Mouse (Mus musculus): ENCODE measurements around the gene Ctdsp1.
A peak's percentile ranks its signal among the peaks of the same experiment; 100 is the strongest.

The Ctdsp1 gene

DNA sequence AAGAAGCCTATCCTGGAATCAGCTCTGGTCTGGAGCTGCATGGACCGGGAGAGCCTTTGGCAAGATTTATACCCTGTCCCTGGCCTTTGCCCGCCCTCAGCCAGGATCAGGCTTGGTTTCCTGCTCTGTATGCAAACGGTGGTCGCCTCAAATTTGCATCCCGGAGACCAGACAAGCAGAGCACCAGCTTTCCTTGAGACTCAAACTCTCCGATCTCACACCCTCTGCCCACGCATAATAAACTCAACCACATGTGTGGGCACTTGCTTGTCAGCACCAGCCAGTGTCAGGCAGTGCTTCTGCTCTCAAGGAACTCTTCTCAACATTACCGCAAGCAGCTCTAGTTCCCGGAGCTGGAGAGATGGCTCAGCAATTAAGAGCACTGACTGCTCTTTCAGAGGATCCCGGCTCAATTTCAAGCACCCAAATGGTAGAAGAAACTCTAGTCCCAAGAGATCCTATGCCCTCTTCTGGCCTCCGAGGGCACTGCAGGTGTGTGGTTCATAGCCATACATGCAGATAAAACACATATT, 6.7 kb downstream of the Ctdsp1 start:
- peak; percentile 86 for DNase-seq

DNA sequence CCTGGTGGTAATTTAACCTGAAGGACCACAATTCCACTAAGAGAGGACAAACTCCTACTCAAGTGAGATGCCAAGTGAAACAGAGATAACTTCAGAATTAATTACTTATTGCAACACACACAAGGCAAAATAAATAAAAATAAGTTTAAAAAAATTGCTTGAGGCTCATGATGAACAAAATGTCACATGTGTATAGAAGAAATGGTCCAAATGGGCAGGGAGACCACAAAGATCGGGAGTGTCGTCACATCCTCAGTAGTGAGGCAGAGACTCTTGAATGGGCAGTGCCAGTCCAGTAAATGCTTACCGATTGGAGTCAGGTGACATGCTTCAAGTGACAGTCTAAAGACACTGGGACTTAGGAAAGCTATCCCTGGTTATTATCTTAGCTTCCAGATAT, 9.2 kb downstream of the Ctdsp1 start:
- no peak for DNase-seq

DNA sequence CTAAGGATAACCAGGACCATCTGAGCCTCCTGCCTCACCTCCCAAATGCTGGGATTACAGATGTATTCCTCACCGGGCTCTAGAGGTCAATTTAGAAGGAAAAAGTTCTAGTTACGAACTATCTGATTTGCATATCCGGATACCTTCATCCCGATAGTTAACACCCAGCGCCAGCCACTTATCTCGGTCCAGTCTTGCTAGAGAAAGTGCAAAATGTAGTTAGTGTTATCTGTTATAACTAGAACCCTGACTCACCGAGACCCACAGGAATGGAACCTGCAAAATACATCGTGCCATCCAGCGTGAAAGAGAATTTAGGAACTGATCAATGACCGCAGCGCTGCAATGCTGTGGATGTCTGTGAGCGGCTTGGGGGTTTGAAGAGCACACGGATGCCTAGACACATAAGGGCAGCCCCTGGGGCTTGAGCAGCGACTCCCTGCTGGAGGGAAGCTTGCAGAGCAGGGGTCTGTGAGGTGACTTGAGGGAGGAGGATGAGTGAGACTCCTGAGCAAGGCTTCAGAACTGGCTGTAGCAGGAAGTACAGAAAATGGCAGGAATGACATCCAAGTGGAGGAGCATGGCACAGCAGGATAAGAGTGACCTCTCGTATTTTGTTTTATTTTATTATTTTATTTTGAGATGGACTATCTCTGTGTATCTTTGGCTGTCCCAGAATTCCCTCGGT, 9.8 kb downstream of the Ctdsp1 start:
- no peak for DNase-seq

DNA sequence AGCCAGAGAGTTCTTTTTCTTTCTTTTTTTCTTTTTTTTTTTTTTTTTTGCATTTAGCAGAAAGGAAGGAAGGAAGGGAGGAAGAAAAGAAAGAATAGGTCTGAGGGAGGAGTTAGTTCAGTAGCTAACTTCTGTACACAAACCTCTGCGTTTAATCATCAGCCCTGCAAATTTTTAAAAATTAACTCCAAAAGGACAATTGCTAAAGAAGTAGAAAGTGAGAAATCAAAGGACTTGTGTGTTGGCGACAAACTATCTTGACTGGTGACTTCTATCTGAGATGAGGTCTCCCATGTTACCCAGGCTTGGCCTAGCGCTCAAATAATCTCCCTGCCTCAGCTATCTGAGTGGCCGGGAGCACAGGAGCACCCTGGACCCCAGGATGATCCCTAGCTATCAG, 12.9 kb downstream of the Ctdsp1 start:
- DNase-seq, result peak; percentile 61

DNA sequence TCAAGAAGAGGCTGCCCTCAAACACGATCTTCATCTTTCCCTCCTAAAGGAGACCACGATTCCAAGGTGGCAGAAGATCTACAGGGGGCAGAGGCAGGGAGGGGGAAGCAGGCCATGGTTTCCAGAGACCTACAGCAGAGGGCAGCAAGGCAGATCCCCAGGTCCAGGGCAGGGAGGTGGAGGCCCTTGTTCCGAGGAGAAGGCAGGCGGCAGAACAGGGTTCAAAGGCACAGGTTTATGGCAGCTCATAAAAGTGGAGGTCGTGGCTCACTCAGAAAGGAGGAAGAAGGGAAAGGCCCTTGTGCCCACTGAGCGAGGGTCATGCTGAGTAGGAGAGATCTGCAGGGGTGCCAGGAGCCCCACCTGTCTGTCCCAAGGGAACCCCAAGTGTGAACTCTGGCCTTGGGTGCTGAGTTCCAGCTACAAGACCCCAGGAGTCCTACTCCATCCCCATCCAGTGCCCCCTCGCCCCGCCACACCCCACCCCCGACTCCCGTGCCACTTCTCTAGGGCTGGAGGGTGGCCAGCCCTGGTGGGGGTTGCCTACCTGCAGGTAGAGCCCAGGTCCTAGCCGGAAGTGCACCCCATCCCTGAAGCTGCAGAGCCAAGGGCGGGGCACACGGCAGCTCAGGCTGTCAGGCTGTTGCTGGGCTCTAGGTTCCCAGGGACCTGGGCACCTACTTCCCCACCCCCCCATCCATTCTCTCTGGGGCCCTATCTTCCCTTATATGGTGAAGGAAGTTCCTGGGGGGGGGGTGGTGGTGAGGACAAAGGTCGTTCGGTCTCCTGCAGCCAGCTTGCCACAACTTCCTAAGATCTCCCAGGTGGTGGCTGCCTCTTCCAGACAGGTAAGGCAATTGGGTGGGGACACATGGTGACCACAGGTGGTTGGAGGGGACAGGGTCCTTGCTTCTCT, 17.5 kb downstream of the Ctdsp1 start, which contains the start of gene Vil1:
Vil1 (plus strand) TSS at position 788 of the 916 bp plus-strand sequence.
- DNase-seq, result peak; percentile 71

DNA sequence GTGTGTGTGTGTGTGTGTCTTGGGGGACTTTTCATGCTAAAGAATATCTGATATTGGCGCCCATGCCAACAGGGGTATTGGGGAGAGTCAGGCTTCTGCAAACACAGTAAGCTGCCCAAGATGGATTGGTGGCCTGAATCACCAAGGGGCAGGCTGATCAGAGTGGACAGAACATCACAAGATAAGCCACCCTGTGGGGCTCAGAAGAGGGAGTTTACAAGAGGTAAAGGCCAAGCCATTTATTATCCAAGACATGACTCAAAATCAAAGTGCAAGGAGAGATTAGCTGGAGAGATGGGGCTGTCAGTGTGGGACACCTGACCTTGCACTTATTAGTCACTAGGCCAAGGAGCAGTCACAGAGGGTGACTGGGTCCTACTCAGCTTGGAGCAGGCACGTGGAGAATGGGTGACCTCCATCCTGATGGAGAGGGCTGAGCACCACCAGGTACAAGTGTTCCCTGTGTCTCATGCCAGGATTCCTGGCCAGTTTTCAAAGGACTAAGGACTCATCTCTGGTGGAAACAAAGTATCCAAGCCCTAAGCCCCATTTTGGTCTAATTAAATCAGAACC, 20.5 kb downstream of the Ctdsp1 start:
- DNase-seq, result no peak

DNA sequence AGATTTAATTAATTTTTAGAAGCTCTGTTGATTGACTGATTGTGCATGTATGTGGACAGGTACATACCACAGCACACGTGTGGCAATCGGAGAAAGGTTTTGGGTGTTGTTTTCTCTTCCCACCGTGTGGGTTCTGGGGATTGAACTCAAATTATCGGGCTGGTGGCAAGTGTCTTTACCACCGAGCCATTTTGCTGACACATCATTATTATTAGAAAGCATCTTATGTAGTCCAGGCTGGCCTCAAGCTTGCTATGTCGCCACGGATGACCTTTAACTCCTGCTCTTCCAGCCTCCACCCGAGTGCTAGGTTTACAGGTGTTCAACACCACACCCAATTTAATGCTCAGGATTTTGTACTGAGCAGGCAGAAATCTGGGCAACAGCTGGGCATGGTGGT, 21.4 kb downstream of the Ctdsp1 start:
- no peak for DNase-seq

DNA sequence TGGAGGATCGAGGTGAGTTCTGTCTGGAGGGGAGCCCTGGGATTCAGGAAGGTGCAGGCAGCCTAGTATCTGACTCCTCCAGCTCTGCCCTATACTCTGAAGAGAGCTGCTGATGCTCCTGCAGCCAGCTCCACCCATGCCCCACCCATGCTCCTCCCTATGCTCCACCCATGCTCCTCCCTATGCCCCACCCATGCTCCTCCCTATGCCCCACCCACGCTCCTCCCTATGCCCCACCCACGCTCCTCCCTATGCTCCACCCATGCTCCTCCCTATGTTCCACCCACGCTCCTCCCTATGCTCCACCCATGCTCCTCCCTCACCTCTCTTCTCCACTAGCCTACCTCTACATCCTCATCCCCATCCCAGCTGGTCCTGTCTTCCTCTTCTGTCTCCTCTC, 23.8 kb downstream of the Ctdsp1 start:
- peak; percentile 77 for DNase-seq

DNA sequence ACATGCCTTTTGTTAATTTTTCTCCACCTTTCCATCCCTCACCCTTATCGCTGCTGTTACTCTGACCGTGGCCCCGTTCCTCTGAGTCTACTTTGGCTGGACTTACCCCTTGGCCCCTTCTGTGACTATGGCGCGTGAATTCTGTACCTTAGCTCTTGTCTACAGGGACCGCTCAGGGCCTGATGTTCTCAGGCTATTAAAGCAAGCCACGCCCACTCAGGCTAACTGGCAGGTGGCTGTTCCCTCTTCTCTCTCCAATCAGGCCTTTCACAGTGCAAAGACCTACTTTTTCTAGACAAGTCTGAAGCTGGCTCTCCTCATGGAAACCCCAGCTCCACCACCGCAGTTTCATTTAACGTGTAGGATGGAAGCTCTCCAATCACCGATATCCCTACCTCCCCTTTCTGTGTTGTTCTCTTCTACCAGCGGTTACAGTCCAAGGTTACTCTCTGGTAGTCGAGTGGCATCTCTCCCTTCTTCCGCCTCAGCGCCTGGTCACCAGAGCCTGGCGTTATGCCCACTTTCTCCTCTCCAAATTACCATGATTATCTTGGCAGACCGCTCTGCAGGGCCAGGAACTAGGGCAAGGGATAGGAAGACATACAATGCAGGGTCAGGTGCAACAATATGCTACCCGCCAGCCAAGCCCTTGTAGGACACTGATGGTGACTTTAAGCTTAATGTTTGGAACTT, 27.6 kb downstream of the Ctdsp1 start:
- DNase-seq, result peak; percentile 33

DNA sequence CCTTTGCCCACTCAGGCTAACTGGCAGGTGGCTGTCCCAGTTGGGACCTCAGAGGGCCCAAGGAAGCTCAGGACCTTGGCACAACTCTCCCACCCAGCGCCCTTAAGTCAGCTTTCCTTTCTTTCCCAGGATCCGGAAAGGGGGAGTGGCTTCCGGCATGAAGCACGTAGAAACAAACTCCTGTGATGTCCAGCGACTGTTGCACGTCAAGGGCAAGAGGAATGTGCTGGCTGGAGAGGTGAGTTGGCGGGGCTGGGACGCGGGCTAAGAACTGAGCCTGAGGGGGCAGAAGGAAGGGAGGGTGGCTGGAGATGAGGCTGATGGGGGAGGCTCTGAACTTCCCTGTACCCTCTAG, 28.1 kb downstream of the Ctdsp1 start:
- DNase-seq, result no peak

DNA sequence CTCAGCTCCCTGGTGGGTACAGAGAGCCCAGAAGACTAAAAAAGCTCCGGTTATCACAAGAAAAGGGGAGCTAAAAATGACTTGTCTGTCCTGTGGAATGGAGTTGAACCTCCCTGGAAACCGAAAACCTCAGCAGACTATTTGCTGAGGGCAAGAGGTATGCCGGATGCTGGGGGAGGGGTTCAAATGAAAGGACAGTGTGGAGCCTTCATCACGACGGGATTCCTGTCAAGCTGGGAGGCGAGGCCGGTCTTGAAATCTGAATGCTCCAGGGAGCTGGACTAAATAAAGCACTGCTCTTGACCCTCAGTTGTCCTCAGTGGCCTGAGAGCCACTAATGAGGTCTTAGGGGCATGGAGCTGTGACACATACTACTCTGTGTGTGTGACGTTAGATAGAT, 31.8 kb downstream of the Ctdsp1 start:
- DNase-seq, result no peak

DNA sequence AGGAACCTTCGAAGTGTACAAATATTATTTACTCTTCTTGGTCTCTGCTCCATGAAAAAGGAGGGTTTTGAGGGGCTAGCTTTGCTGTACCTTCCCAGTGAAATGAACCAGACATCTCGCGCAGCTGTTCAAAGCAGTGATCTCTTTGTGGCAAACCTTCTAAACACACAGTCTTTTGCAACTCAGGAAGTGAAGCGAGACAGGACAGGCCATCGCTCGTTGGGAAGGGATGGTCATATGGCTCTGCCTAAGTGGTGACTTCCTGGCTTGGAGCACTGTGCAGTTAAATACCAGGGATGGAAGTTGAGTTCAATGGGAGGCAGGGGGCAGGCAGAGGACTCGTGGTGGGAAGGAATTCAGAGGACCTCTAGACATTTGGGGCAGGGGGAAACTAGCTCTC, 34.5 kb downstream of the Ctdsp1 start:
- DNase-seq, result no peak

DNA sequence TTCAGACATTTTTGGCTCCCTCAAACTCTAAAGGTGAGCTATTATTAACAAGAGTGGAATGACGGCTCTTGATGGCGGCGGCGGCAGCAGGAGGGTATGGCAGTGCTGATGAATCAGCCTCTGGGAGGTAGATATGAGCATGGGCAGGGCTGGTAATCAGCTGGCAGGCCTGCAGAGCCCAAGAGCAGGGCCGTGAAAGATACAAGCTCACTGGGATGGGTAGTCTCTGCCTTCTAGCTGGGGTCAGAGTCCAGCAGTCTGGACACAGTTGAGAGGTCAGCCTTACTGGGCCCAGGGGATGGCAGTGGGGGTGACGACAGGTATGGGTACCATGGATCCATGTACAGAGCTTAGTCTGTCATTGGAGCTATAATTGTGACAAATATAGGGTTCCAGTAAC, 41.9 kb downstream of the Ctdsp1 start:
- DNase-seq, result peak; percentile 56

DNA sequence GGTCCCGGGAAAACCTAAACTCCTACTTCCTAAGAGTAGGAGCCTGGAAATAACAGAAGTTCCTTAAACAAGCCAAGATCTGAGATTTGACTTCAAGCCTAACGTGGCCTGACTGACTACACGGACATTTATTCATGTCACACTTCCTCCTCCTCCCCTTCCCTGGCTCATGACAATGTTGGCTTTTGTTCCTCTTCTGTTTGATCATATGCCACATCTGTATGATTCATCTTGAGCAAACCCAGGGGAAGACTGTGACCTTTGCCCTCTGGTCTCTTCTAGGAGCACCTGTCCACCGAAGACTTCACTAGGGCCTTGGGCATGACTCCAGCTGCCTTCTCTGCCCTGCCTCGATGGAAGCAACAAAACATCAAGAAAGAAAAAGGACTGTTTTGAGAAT, 43.3 kb downstream of the Ctdsp1 start:
- DNase-seq, result peak; percentile 45

DNA sequence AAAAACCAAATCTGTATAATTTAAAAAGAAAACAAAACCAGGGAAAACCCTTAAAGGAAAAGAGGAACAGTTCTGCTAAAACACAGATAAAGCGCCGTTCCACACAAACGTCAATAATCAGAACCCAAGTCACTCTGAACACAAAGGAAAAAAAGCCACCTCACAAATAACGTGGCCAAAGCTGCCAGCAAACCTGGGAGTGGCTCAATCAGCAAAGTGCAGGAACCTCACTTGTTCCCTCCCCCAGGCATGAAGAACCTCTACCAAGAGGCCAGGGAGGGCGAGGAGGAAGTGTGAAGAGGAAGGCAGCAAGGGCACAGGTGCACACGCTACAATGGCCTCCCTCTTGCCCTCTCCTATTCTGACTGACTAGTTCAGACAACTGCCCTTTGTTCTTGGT, 44.3 kb downstream of the Ctdsp1 start:
- no peak for DNase-seq

DNA sequence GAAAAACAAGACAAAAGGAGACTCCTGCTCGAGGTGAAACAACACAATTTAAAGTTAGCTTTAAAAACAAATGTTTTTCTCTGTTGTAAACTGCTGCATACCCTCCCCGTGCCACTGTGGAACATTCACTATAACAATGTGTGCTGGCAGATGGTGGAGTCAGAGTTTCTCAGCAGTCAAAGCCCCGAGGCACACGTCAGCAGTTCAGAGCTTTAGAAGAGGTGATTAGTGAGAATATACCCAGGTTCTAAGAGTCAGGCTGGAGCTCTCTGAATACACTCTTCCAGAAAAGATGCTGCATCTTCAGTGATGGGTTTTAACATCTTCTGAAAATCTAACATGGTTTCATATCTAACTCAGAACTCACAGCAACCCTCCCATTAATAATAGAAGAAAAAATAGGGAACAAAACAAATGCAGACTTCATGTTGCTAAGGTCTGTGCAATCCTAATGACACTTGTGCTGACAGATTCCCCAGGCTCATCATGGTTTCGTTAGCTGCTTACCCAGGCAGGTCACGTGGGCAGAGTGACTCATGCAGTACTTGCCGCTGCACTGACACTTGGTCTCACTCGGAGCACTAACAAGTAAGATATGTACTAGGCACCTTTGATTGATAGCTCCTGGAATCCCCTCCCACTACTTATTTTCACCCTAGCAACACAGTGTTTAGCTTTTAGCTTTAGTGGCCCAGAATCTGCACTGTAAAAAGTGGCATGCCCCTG, 46.6 kb downstream of the Ctdsp1 start:
- DNase-seq, result no peak

DNA sequence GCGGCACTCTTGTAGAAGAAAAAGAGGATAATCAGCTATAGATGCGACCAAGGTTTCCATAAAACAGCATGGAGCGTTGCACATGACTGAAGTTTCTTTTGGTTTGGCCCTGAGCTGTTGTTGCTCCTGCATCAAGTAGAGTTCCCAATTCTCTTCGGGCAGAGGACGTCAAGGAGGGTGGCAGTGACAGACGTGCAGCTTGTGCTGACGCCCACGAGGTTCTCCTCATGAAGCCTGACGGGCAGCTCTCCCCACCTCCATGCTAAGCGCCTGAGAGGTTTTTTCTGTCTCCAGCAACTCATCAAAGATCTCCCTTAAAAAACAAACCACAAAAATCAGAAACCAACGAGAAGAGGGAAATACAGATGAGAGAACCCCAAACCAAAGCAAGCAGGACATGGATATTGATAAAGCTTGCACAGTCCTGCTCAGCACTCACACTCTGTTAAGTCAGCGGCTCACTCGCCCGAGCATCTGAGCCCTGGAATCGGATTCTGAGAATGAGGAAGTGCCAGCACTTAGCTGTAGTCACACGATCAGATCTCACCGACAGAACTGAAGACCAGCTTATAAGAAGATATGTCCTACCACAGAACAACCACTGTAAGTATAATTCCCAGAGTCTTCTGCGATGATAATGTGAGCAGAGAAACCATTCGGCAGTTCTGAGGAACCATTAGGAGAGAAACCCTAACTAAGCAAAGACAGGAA, 48.0 kb downstream of the Ctdsp1 start:
- DNase-seq, result no peak

DNA sequence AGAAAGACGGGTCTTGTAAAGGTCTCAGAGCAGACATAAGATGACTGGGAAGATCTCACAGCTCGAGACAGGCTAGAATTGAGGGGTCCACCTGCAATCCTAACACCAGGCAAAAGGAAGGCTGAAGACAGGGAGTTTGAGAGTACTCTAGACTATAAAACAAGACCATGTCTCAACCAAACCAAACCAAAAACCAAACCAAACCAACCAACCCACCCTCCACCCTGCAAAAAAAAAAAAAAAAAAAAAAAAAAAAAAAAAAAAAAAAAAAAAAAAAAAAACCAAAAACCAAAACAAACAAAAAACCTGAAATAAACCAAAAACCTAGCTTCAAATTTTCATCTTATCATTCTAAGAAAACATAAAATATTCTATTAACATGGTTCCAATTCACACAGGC, 53.2 kb downstream of the Ctdsp1 start:
- DNase-seq, result no peak
